Mouse (Mus musculus): ENCODE measurements around the gene Csnka2ip. TPM values are rescaled to one million over a fixed set of nuclear protein-coding genes. Genes with fewer than 3 reads are reported as not detected.

Csnka2ip gene
- polyA plus RNA-seq, 1 experiment from 2014 or later, result not detected

DNA sequence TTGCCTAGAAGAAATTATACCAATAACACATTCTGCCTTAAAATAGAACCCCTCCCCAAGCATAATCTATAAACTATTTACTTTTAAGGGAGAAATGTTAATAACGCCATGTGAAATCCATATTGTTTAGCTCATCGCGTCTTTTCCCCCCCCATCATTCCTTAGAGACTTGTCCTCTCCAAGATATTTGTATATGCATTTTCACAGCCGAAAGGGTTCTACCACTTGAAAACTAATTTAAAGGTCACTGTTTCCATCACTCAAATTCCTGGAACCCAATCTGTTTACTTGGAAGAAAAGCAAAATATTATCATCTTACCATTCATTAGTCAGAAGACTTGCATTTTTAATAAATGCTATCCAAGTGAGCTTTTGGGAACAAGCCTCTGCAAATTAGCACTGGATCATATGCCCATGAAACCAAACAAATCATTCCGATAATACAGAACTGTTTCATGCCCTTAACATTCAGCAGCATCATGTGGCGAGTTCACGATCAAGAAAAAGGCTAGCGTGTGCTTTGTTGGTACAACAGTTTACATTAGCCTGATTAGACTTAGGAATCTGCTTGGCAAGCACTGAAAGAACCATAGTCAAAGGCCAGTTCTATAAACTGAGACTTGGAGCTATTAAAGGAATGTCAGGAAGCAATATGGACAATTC, 16.5 kb downstream of the Csnka2ip start:
- ATAC-seq (ENCODE audit: insufficient number of reproducible peaks, insufficient read depth, low FRiP score, low read depth), result no peak
- no peak overlapping the region for H3K4me3 ChIP-seq (ENCODE audit: low read depth, low read length)
- no peaks in the 10 kb centered on the region for H3K9me3 ChIP-seq (ENCODE audit: control insufficient read depth, low read depth, low read length)
- no peak overlapping the region for H3K9ac ChIP-seq (replicated peaks; ENCODE audit: low read depth, low read length)
- H3K27ac ChIP-seq (ENCODE audit: low read length), result no peak overlapping the region
- H3K4me2 ChIP-seq (replicated peaks; ENCODE audit: low read depth, low read length), result no peak overlapping the region
- 51% methylated on average over 8 of the region's 8 CpGs for whole genome bisulfite sequencing
- H3K4me1 ChIP-seq (ENCODE audit: control insufficient read depth, insufficient read depth, low read length), result 0 out of 2 replicates have a peak, but pooled peaks cover 3% of the 10 kb centered on the region
- no peaks in the 10 kb centered on the region for H3K27me3 ChIP-seq (ENCODE audit: control insufficient read depth, insufficient read depth, low read length)
- H3K36me3 ChIP-seq (ENCODE audit: control insufficient read depth, insufficient read depth, low read length), result no peaks in the 10 kb centered on the region

DNA sequence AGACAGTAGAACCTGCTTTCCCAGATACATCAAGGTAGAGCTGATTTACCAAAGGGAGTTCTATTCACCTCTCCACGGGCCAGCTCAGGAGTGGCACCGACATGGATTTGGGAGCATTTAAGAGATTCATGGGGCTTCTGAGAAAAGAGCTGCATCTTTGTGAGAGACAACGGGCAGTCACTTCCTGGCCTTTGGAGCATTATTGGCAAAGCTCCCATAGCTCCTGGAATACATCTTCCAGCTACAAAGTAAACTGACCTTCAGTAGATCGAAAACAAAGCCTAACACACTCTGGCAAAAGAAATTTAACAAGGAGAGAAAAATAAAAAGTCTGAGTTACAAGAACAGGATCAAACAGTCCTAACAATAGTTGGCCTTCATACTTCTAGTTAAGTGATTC, 17.6 kb downstream of the Csnka2ip start:
- Histone ChIP-seq H3K4me1 (ENCODE audit: control insufficient read depth, insufficient read depth, low read length) (0 out of 2 replicates have a peak, but pooled peaks cover 3% of the 10 kb centered on the region), H3K27me3 (ENCODE audit: control insufficient read depth, insufficient read depth, low read length) (no peaks in the 10 kb centered on the region)
- WGBS, result 70% methylated on average over 4 of the region's 4 CpGs

DNA sequence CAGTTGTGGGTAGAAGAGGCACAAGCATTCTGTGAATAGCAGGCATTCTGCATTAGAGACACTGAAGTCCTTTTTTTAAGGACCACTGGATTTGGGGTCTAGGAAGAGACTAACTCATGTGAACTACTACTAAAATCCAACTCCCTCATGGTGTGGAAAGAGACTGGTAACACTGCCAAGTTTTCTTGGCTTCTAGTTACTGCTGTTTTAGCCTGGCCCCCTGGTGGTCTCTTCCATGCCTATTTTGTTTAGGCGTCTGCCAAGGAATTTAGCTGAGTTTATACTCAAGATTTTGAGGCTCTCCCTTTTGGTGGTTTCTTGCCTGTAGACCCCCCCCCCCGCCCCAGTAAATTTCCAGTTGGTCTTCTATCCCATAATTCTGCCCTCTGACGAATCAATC, 18.8 kb downstream of the Csnka2ip start:
- H3K9ac ChIP-seq (replicated peaks; ENCODE audit: low read depth, low read length), result no peak overlapping the region
- 51% methylated on average over 3 of the region's 3 CpGs for WGBS
- no peak for ATAC-seq (ENCODE audit: insufficient number of reproducible peaks, insufficient read depth, low FRiP score, low read depth)
- H3K36me3 ChIP-seq (ENCODE audit: control insufficient read depth, insufficient read depth, low read length), result no peaks in the 10 kb centered on the region
- no peak overlapping the region for H3K27ac ChIP-seq (ENCODE audit: low read length)
- no peaks in the 10 kb centered on the region for H3K27me3 ChIP-seq (ENCODE audit: control insufficient read depth, insufficient read depth, low read length)
- H3K4me1 ChIP-seq (ENCODE audit: control insufficient read depth, insufficient read depth, low read length), result 0 out of 2 replicates have a peak, but pooled peaks cover 3% of the 10 kb centered on the region
- H3K4me3 ChIP-seq (ENCODE audit: low read depth, low read length), result no peak overlapping the region
- H3K4me2 ChIP-seq (replicated peaks; ENCODE audit: low read depth, low read length), result no peak overlapping the region
- H3K9me3 ChIP-seq (ENCODE audit: control insufficient read depth, low read depth, low read length), result no peaks in the 10 kb centered on the region

More for the DNA sequence above, 17.6 kb downstream of the Csnka2ip start:
- H3K4me3 ChIP-seq (ENCODE audit: low read depth, low read length), result no peak overlapping the region
- H3K27ac ChIP-seq (ENCODE audit: low read length), result no peak overlapping the region
- H3K9me3 ChIP-seq (ENCODE audit: control insufficient read depth, low read depth, low read length), result no peaks in the 10 kb centered on the region
- no peak overlapping the region for H3K4me2 ChIP-seq (replicated peaks; ENCODE audit: low read depth, low read length)
- no peak for ATAC-seq (ENCODE audit: insufficient number of reproducible peaks, insufficient read depth, low FRiP score, low read depth)
- no peak overlapping the region for H3K9ac ChIP-seq (replicated peaks; ENCODE audit: low read depth, low read length)
- no peaks in the 10 kb centered on the region for H3K36me3 ChIP-seq (ENCODE audit: control insufficient read depth, insufficient read depth, low read length)

DNA sequence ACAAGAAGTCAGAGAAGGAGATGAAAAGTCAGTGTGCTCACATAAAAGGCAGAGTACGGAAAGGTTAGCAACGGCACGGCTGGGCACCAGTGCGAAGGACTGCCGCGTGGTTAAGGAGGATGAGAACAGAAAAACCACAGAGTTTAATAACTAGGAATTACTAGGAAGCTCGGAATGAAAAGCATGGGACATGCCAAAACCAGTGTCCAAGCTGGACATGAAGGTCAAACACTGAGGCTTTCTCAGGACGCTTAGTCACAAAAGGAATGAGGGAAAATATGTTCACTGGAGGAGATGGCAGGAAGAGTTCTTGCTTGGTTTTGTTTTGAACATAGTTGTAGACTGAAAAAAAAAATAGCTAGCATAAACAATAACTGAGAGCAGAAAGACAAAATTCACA, 32.7 kb downstream of the Csnka2ip start:
- Histone ChIP-seq H3K9ac (replicated peaks; ENCODE audit: low read depth, low read length) (no peak overlapping the region), H3K4me3 (ENCODE audit: low read depth, low read length) (no peak overlapping the region), H3K9me3 (ENCODE audit: control insufficient read depth, low read depth, low read length) (no peaks in the 10 kb centered on the region), H3K4me2 (replicated peaks; ENCODE audit: low read depth, low read length) (no peak overlapping the region), H3K36me3 (ENCODE audit: control insufficient read depth, insufficient read depth, low read length) (no peaks in the 10 kb centered on the region), H3K4me1 (ENCODE audit: control insufficient read depth, insufficient read depth, low read length) (no peaks in the 10 kb centered on the region), H3K27me3 (ENCODE audit: control insufficient read depth, insufficient read depth, low read length) (no peaks in the 10 kb centered on the region), H3K27ac (ENCODE audit: low read length) (no peak overlapping the region)
- no peak for ATAC-seq (ENCODE audit: insufficient number of reproducible peaks, insufficient read depth, low FRiP score, low read depth)
- WGBS, result 87% methylated on average over 8 of the region's 8 CpGs

DNA sequence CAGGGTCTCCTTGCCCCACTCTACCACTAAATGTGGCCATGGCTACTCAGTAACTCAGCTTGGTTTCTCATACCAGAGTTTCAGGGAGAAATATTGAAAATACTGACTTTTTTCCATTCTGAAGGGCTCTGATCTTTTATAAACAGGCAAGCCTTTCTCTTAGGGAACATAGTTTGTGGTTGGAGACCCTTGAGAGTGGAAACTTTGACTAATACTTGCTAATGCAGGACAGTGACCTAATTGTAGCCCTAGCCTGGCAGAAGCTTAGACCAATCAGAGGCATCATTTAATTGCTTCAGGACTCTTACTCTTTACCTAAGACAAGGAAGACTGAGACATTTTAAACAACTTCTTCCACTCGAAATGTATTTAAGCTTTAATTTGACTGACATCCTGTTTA, 39.1 kb downstream of the Csnka2ip start:
- no peaks in the 10 kb centered on the region for H3K4me1 ChIP-seq (ENCODE audit: control insufficient read depth, insufficient read depth, low read length)
- H3K27me3 ChIP-seq (ENCODE audit: control insufficient read depth, insufficient read depth, low read length), result no peaks in the 10 kb centered on the region
- H3K4me2 ChIP-seq (replicated peaks; ENCODE audit: low read depth, low read length), result no peak overlapping the region
- ATAC-seq (ENCODE audit: insufficient number of reproducible peaks, insufficient read depth, low FRiP score, low read depth), result no peak
- H3K36me3 ChIP-seq (ENCODE audit: control insufficient read depth, insufficient read depth, low read length), result no peaks in the 10 kb centered on the region
- H3K9me3 ChIP-seq (ENCODE audit: control insufficient read depth, low read depth, low read length), result no peaks in the 10 kb centered on the region
- no peak overlapping the region for H3K9ac ChIP-seq (replicated peaks; ENCODE audit: low read depth, low read length)
- WGBS, result 41% methylated on average over 1 of the region's 1 CpGs
- H3K27ac ChIP-seq (ENCODE audit: low read length), result no peak overlapping the region
- no peak overlapping the region for H3K4me3 ChIP-seq (ENCODE audit: low read depth, low read length)

DNA sequence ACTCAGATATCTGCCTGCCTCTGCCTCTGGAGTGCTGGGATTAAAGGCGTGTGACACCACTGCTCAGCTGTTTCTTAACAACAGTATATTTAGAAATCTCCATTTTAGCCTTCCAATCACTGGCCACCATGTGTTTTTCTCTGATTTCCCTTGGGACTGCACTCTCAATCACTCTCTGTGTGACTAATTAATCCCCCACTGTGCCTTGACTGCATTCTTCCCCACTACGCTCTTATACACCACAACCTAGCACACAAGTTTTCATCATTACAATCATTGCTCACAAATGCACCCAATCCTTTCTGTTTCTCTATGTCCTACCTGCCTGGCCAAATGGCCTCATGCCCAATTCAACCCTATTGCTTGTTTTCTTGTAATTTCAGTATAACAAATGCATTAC, 43.7 kb downstream of the Csnka2ip start:
- Histone ChIP-seq H3K36me3 (ENCODE audit: control insufficient read depth, insufficient read depth, low read length) (no peaks in the 10 kb centered on the region), H3K4me2 (replicated peaks; ENCODE audit: low read depth, low read length) (no peak overlapping the region), H3K9me3 (ENCODE audit: control insufficient read depth, low read depth, low read length) (no peaks in the 10 kb centered on the region), H3K27me3 (ENCODE audit: control insufficient read depth, insufficient read depth, low read length) (no peaks in the 10 kb centered on the region), H3K9ac (replicated peaks; ENCODE audit: low read depth, low read length) (no peak overlapping the region), H3K27ac (ENCODE audit: low read length) (no peak overlapping the region), H3K4me1 (ENCODE audit: control insufficient read depth, insufficient read depth, low read length) (no peaks in the 10 kb centered on the region), H3K4me3 (ENCODE audit: low read depth, low read length) (no peak overlapping the region)
- ATAC-seq (ENCODE audit: insufficient number of reproducible peaks, insufficient read depth, low FRiP score, low read depth), result no peak
- WGBS, result 79% methylated on average over 2 of the region's 2 CpGs

DNA sequence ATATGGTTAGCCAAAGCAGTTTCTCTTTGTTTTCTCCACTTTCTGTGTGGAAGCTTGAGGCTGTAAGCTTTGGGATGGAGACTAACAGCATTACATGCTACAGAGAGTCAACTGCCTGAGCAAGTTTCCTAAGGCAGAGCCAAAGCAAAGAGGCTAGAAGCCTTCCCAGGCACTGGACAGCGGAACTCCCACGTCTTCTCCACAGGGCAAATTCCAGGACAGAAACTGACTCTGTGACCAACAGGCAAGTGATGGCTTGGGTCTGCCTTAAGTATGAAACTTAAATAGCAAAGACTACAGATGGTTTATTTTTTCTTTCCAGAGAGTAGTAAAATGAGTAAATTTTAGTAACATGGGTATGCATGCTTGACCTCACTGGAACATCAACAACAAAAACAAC, 75.3 kb downstream of the Csnka2ip start:
- H3K27me3 ChIP-seq (ENCODE audit: control insufficient read depth, insufficient read depth, low read length), result no peaks in the 10 kb centered on the region
- H3K36me3 ChIP-seq (ENCODE audit: control insufficient read depth, insufficient read depth, low read length), result no peaks in the 10 kb centered on the region
- H3K27ac ChIP-seq (ENCODE audit: low read length), result no peak overlapping the region
- H3K4me2 ChIP-seq (replicated peaks; ENCODE audit: low read depth, low read length), result no peak overlapping the region
- H3K9me3 ChIP-seq (ENCODE audit: control insufficient read depth, low read depth, low read length), result no peaks in the 10 kb centered on the region
- H3K9ac ChIP-seq (replicated peaks; ENCODE audit: low read depth, low read length), result no peak overlapping the region
- ATAC-seq (ENCODE audit: insufficient number of reproducible peaks, insufficient read depth, low FRiP score, low read depth), result no peak
- H3K4me3 ChIP-seq (ENCODE audit: low read depth, low read length), result no peak overlapping the region
- WGBS, result 86% methylated on average over 2 of the region's 2 CpGs
- no peaks in the 10 kb centered on the region for H3K4me1 ChIP-seq (ENCODE audit: control insufficient read depth, insufficient read depth, low read length)

DNA sequence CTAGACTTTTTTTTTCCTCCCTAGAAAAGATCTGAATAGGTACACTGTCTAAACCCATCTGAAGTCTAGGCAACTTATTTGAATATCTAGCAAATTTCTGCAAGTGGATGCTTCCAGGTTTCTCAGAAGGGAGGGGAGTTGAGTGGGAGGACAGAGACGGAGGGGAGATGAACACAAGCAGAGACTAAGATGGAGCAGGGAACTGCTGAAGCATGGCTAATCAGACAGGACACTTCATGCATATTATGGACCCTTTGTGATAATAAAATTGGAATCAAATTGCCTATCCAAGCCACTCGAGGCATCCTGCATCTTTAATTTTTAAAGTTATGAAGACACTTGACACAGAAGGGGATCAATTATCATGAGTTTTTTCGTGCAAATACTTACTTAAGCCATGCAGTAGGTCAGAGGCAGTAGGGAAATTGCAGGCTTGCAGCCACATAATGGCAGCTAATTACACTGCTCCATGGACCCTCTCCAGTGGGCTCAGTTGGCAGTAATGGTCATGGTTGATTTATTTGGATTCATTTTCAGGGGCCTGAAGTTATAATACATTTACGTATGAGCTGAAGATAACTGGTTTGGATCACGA, 78.1 kb downstream of the Csnka2ip start:
- Histone ChIP-seq H3K27ac (ENCODE audit: low read length) (no peak overlapping the region), H3K4me2 (replicated peaks; ENCODE audit: low read depth, low read length) (no peak overlapping the region), H3K4me3 (ENCODE audit: low read depth, low read length) (no peak overlapping the region), H3K36me3 (ENCODE audit: control insufficient read depth, insufficient read depth, low read length) (no peaks in the 10 kb centered on the region), H3K9ac (replicated peaks; ENCODE audit: low read depth, low read length) (no peak overlapping the region), H3K9me3 (ENCODE audit: control insufficient read depth, low read depth, low read length) (no peaks in the 10 kb centered on the region), H3K4me1 (ENCODE audit: control insufficient read depth, insufficient read depth, low read length) (no peaks in the 10 kb centered on the region), H3K27me3 (ENCODE audit: control insufficient read depth, insufficient read depth, low read length) (no peaks in the 10 kb centered on the region)
- 68% methylated on average over 5 of the region's 5 CpGs for WGBS
- ATAC-seq (ENCODE audit: insufficient number of reproducible peaks, insufficient read depth, low FRiP score, low read depth), result no peak

DNA sequence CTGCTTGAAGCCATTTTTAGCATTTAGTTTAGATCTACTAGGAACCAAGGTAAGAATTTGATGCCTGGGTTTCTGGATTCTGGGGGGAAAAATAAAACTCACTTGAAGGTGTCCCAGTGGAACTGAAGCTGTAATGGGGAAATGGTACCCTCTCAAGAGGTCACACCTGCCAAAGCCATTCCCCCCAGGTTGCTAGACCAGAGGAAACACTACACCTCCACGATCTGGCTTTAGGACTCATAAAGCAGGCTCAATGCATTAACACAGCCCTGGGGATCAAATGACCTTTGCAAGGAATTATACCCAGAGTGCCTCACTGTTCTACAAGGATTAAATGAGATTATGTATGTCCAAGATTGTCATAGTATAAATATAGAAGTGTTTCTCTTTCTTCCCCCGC, 88.8 kb downstream of the Csnka2ip start:
- Histone ChIP-seq H3K4me3 (ENCODE audit: low read depth, low read length) (no peak overlapping the region), H3K9me3 (ENCODE audit: control insufficient read depth, low read depth, low read length) (no peaks in the 10 kb centered on the region), H3K27me3 (ENCODE audit: control insufficient read depth, insufficient read depth, low read length) (no peaks in the 10 kb centered on the region), H3K4me2 (replicated peaks; ENCODE audit: low read depth, low read length) (no peak overlapping the region), H3K4me1 (ENCODE audit: control insufficient read depth, insufficient read depth, low read length) (no peaks in the 10 kb centered on the region), H3K36me3 (ENCODE audit: control insufficient read depth, insufficient read depth, low read length) (no peaks in the 10 kb centered on the region), H3K27ac (ENCODE audit: low read length) (no peak overlapping the region), H3K9ac (replicated peaks; ENCODE audit: low read depth, low read length) (no peak overlapping the region)
- no peak for ATAC-seq (ENCODE audit: insufficient number of reproducible peaks, insufficient read depth, low FRiP score, low read depth)
- 48% methylated on average over 2 of the region's 2 CpGs for WGBS

Data from stomach, embryonic 14.5 days (tissue).